Mouse (Mus musculus) heart, postnatal 0 days (tissue): ENCODE measurements around the gene Morc2a. TPM values are rescaled to one million over a fixed set of nuclear protein-coding genes. Genes with fewer than 3 reads are reported as not detected.

Experiments used
- ATAC-seq: fragments of 200-750 bp; cut with Nextera tagmentation; 2 replicates; pipeline ENCODE4 v1.8.0; 2017; ENCODE audit warnings: low read depth, moderate number of reproducible peaks, moderate library complexity; ENCODE audit not compliant: insufficient read depth
- DNase-seq: peaks from one replicate; pipeline ENCODE4 v3.0.0-alpha.2; 2016; ENCODE audit warnings: low spot score
- H3K27ac ChIP-seq: fragments of 300-500 bp; sonication (generic); 2 replicates; pipeline ENCODE4 v1.5.1; 2014; ENCODE audit warnings: low read depth, mild to moderate bottlenecking
- H3K27me3 ChIP-seq: fragments of 300-500 bp; sonication (generic); 2 replicates; pipeline ENCODE4 v1.6.1; 2014; ENCODE audit warnings: low read length, mixed read lengths; ENCODE audit not compliant: control insufficient read depth, insufficient read depth
- H3K36me3 ChIP-seq: fragments of 300-500 bp; sonication (generic); replicated peaks from 2 replicates; pipeline ENCODE4 v1.6.1; 2014; ENCODE audit warnings: low read length, mixed read lengths; ENCODE audit not compliant: control insufficient read depth, insufficient read depth
- H3K4me1 ChIP-seq: fragments of 300-500 bp; sonication (generic); 2 replicates; pipeline ENCODE4 v1.6.1; 2014; ENCODE audit warnings: antibody characterized with exemption; ENCODE audit not compliant: control insufficient read depth, insufficient read depth
- H3K4me2 ChIP-seq: fragments of 300-500 bp; sonication (generic); 2 replicates; pipeline ENCODE4 v1.6.1; 2014; ENCODE audit warnings: low read depth, mild to moderate bottlenecking, low read length, moderate library complexity
- H3K4me3 ChIP-seq: fragments of 300-500 bp; sonication (generic); 2 replicates; pipeline ENCODE4 v1.5.1; 2014; ENCODE audit warnings: low read depth, low read length
- H3K9ac ChIP-seq: fragments of 300-500 bp; sonication (generic); replicated peaks from 2 replicates; pipeline ENCODE4 v1.6.1; 2014; ENCODE audit warnings: low read depth, low read length, mixed read lengths
- H3K9me3 ChIP-seq: fragments of 300-500 bp; sonication (generic); replicated peaks from 2 replicates; pipeline ENCODE4 v1.6.1; 2016; ENCODE audit warnings: low read length; ENCODE audit not compliant: control insufficient read depth
- CTCF ChIP-seq: IDR thresholded peaks from 2 replicates; pipeline ENCODE4 v1.5.1; 2016; ENCODE audit warnings: antibody characterized with exemption, control low read depth, low read depth
- EP300 ChIP-seq: IDR thresholded peaks from 2 replicates; pipeline ENCODE4 v1.6.1; 2016; ENCODE audit warnings: antibody characterized with exemption, low read depth
- WGBS: fragments of 180-500 bp; shearing (Covaris S2); extraction: QIAGEN DNeasy Blood & Tissue Kit; methylation state at CpG from one replicate; pipeline ENCODE4 v1.1.7; 2014; 5-methylcytosine and 5-hydroxymethylcytosine counted together
- polyA plus RNA-seq: library from polyadenylated mRNA; unstranded; fragments of >200 nt; fragmentation: Nextera tagmentation; extraction: Ambion mirVana; gene quantifications from 2 replicates; pipeline ENCODE4 v1.2.1, GENCODE M21; 2015
- total RNA-seq: library from RNA; depleted of rRNA; stranded (reverse); fragments of >200 nt; gene quantifications from 2 replicates; pipeline ENCODE4 v1.2.3, GENCODE M21; 2014; ENCODE audit warnings: low replicate concordance

Gene Morc2a
- total and polyA plus RNA-seq, 2 experiments from 2014 or later, result 9.5 to 12.8 TPM

- H3K4me1 ChIP-seq, result no peaks in the 10 kb centered on the region
- H3K4me2 ChIP-seq, result no peak overlapping the region
- no peaks in the 10 kb centered on the region for H3K9me3 ChIP-seq
- ATAC-seq (no peak), DNase-seq (no peak)
- TF ChIP-seq CTCF (no peak), EP300 (no peak)
- H3K9ac ChIP-seq, result no peak overlapping the region
- no peak overlapping the region for H3K27ac ChIP-seq
- H3K27me3 ChIP-seq, result no peaks in the 10 kb centered on the region
- peaks cover 84% of the 10 kb centered on the region for H3K36me3 ChIP-seq
- 92% methylated on average over 1 of the region's 1 CpGs for WGBS
- no peak overlapping the region for H3K4me3 ChIP-seq
Observed at GRCm38 (mm10) chr11:3671000-3671628, 22.1 kb downstream of the Morc2a start.

- DNase-seq (no peak), ATAC-seq (no peak)
- WGBS, result 76% methylated on average over 4 of the region's 4 CpGs
- Histone ChIP-seq H3K4me2 (no peak overlapping the region), H3K4me3 (no peak overlapping the region), H3K9ac (no peak overlapping the region), H3K9me3 (no peaks in the 10 kb centered on the region), H3K27me3 (no peaks in the 10 kb centered on the region), H3K4me1 (no peaks in the 10 kb centered on the region), H3K27ac (no peak overlapping the region), H3K36me3 (peaks cover 91% of the 10 kb centered on the region)
- TF ChIP-seq EP300 (no peak), CTCF (no peak)
Observed at GRCm38 (mm10) chr11:3674545-3674944, 25.6 kb downstream of the Morc2a start.

GRCm38 (mm10) chr11:3676423-3676822 is 27.4 kb downstream of the Morc2a start:
- WGBS, result 70% methylated on average over 5 of the region's 5 CpGs
- Histone ChIP-seq H3K4me2 (no peak overlapping the region), H3K36me3 (peaks cover 97% of the 10 kb centered on the region), H3K9me3 (no peaks in the 10 kb centered on the region), H3K4me1 (no peaks in the 10 kb centered on the region), H3K27me3 (no peaks in the 10 kb centered on the region), H3K27ac (no peak overlapping the region), H3K4me3 (no peak overlapping the region), H3K9ac (no peak overlapping the region)
- ATAC-seq (no peak), DNase-seq (no peak)
- TF ChIP-seq CTCF, result no peak
- no peak for TF ChIP-seq EP300

- TF ChIP-seq EP300 (no peak), CTCF (no peak)
- no peaks in the 10 kb centered on the region for H3K27me3 ChIP-seq
- DNase-seq (no peak), ATAC-seq (no peak)
- H3K4me3 ChIP-seq, result no peak overlapping the region
- no peak overlapping the region for H3K4me2 ChIP-seq
- H3K36me3 ChIP-seq, result peaks cover 96% of the 10 kb centered on the region
- no peak overlapping the region for H3K27ac ChIP-seq
- H3K4me1 ChIP-seq, result no peaks in the 10 kb centered on the region
- H3K9ac ChIP-seq, result no peak overlapping the region
- WGBS, result 64% methylated on average over 6 of the region's 6 CpGs
- no peaks in the 10 kb centered on the region for H3K9me3 ChIP-seq
Observed at GRCm38 (mm10) chr11:3677204-3677603, 28.2 kb downstream of the Morc2a start.

GRCm38 (mm10) chr11:3679771-3680170 is 30.8 kb downstream of the Morc2a start:
- Histone ChIP-seq H3K9ac (no peak overlapping the region), H3K27me3 (no peaks in the 10 kb centered on the region), H3K9me3 (no peaks in the 10 kb centered on the region), H3K4me1 (no peaks in the 10 kb centered on the region), H3K27ac (no peak overlapping the region), H3K4me2 (no peak overlapping the region), H3K36me3 (peaks cover 96% of the 10 kb centered on the region), H3K4me3 (no peak overlapping the region)
- TF ChIP-seq EP300, result no peak
- no peak for TF ChIP-seq CTCF
- ATAC-seq, result no peak
- no peak for DNase-seq
- WGBS, result 99% methylated on average over 3 of the region's 3 CpGs

- whole genome bisulfite sequencing, result 89% methylated on average over 11 of the region's 11 CpGs
- no peaks in the 10 kb centered on the region for H3K9me3 ChIP-seq
- H3K4me1 ChIP-seq, result no peaks in the 10 kb centered on the region
- H3K4me2 ChIP-seq, result no peak overlapping the region
- H3K27ac ChIP-seq, result no peak overlapping the region
- H3K9ac ChIP-seq, result no peak overlapping the region
- H3K27me3 ChIP-seq, result no peaks in the 10 kb centered on the region
- DNase-seq (no peak), ATAC-seq (no peak)
- TF ChIP-seq EP300 (no peak), CTCF (no peak)
- peaks cover 95% of the 10 kb centered on the region for H3K36me3 ChIP-seq
- no peak overlapping the region for H3K4me3 ChIP-seq
Observed at GRCm38 (mm10) chr11:3683696-3684095, 34.7 kb downstream of the Morc2a start.
